Mouse (Mus musculus): Measurements from ENCODE around the gene Rnf220.

DNA sequence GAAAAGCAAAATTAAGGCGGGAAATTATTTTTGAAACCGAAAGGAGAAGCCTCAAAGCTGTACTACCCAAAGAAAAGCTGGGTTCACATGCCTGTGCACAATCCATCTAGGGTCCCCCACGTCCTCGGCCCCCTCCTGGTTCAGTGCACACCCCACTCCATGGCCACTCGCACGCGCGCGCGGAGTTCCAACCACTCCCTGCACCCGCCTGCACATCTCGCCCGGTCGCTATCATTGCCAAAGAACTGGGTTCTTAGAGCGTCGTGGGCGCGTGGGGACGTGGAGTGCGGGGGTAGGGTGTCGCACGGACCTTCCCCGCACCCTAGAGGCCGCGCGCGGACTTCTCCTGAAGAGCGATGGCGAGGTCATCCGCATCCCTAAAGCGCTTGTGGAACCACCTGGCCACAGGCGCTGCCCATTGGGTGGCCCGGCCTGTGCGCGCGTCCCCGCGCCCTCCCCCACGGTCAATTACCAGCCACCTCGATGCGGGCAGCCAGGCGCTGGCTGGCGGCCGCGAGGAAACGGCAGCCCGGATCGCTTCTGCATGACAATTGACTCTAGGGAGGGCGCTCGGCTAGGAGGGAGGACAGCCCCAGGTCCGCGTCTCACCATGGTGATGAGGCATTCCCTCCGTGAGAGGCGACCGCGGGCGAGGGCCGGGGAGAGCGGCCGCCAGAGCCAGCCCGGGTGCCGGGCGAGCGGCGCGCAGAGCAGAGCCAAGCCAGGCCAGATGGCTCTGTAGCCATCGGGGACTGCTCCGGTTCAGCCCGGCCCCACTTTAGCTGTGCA lies 12.4 kb downstream of the Rnf220 start:
- TF ChIP-seq CTCF (IDR thresholded peaks at IDR 0.05; ENCODE audit: extremely low read depth, insufficient read depth, low read length): no peak
- no peak for TF ChIP-seq POLR2A (IDR thresholded peaks at IDR 0.05; ENCODE audit: extremely low read depth, insufficient read depth, low read length)

Data from cortical plate, adult 2 months (tissue).